Mouse (Mus musculus): Measurements from ENCODE around the gene Nsg1. TPM values are rescaled to one million over a fixed set of nuclear protein-coding genes. Genes with fewer than 3 reads are reported as not detected.

The Nsg1 gene
- polyA plus RNA-seq, 1 experiment from 2014 or later: 280 TPM

DNA sequence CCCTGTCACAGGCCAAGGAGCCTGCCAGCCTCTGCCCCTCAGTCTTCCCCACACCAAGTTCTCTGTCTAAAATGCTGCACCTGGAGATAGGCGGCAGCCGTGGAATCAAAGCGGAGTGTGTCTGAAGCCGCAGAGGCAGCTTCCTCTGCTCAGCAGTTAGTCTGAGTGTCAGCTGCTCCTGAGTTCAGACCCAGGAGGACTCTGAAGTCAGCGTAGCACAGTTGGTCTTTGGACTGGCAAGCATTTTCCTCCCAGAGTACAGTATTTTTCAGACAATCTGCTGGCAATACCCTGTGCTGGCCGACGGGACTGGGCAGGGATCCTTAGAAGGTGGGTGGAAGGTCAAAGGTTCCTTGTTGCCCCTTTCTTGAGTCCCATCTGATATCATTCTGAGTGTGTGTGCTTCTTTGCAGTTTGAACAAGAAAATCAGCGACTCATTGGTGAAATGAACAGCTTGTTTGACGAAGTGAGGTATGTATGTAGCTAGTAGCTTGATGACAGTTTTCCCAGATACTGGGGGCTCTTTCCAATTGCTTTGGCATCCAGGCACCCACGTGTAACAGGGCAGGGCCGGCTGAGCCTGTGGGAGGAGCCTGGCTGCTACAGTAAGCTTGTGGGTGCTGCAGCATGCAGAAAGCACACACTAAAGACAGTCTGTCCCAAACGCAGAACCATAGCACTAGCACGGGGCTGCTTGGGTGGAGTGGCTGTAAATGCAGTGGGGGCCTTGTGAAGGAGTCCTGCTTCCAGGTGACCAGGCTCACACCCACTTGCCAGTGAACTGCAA is 33.0 kb downstream of the Nsg1 start:
- Histone ChIP-seq H3K4me1 (ENCODE audit: control insufficient read depth, insufficient read depth, low read length) (no peaks in the 10 kb centered on the region), H3K27me3 (ENCODE audit: control insufficient read depth, insufficient read depth, low read length) (no peaks in the 10 kb centered on the region), H3K36me3 (ENCODE audit: control insufficient read depth, insufficient read depth, low read length) (peaks cover 12% of the 10 kb centered on the region), H3K9me3 (ENCODE audit: control insufficient read depth, low read length) (no peaks in the 10 kb centered on the region), H3K27ac (replicated peaks; ENCODE audit: low read depth, low read length) (no peak overlapping the region), H3K4me3 (replicated peaks; ENCODE audit: low read depth, low read length) (no peak overlapping the region), H3K9ac (replicated peaks; ENCODE audit: low read length) (no peak overlapping the region), H3K4me2 (ENCODE audit: low read length) (no peak overlapping the region)
- ATAC-seq (ENCODE audit: low FRiP score, low TSS enrichment) (no peak), DNase-seq (no peak)
- WGBS: 91% methylated on average over 13 of the region's 13 CpGs

GRCm38 (mm10) chr5:38121699-38122098 is 38.0 kb downstream of the Nsg1 start:
- DNase-seq (no peak), ATAC-seq (ENCODE audit: low FRiP score, low TSS enrichment) (no peak)
- Histone ChIP-seq H3K27ac (replicated peaks; ENCODE audit: low read depth, low read length) (no peak overlapping the region), H3K4me3 (replicated peaks; ENCODE audit: low read depth, low read length) (no peak overlapping the region), H3K9me3 (ENCODE audit: control insufficient read depth, low read length) (no peaks in the 10 kb centered on the region), H3K9ac (replicated peaks; ENCODE audit: low read length) (no peak overlapping the region), H3K36me3 (ENCODE audit: control insufficient read depth, insufficient read depth, low read length) (peaks cover 25% of the 10 kb centered on the region), H3K4me1 (ENCODE audit: control insufficient read depth, insufficient read depth, low read length) (no peaks in the 10 kb centered on the region), H3K4me2 (ENCODE audit: low read length) (no peak overlapping the region), H3K27me3 (ENCODE audit: control insufficient read depth, insufficient read depth, low read length) (no peaks in the 10 kb centered on the region)
- WGBS: 83% methylated on average over 7 of the region's 7 CpGs

- Histone ChIP-seq H3K4me2 (ENCODE audit: low read length) (no peak overlapping the region), H3K9me3 (ENCODE audit: control insufficient read depth, low read length) (no peaks in the 10 kb centered on the region), H3K36me3 (ENCODE audit: control insufficient read depth, insufficient read depth, low read length) (peaks cover 33% of the 10 kb centered on the region), H3K9ac (replicated peaks; ENCODE audit: low read length) (no peak overlapping the region), H3K4me1 (ENCODE audit: control insufficient read depth, insufficient read depth, low read length) (no peaks in the 10 kb centered on the region), H3K4me3 (replicated peaks; ENCODE audit: low read depth, low read length) (no peak overlapping the region), H3K27me3 (ENCODE audit: control insufficient read depth, insufficient read depth, low read length) (no peaks in the 10 kb centered on the region), H3K27ac (replicated peaks; ENCODE audit: low read depth, low read length) (no peak overlapping the region)
- 91% methylated on average over 5 of the region's 5 CpGs for WGBS
- ATAC-seq (ENCODE audit: low FRiP score, low TSS enrichment): no peak
- DNase-seq: no peak
Measured at GRCm38 (mm10) chr5:38119268-38119667, 40.4 kb downstream of the Nsg1 start.

- no peaks in the 10 kb centered on the region for H3K27me3 ChIP-seq (ENCODE audit: control insufficient read depth, insufficient read depth, low read length)
- H3K9ac ChIP-seq (replicated peaks; ENCODE audit: low read length): no peak overlapping the region
- no peaks in the 10 kb centered on the region for H3K4me1 ChIP-seq (ENCODE audit: control insufficient read depth, insufficient read depth, low read length)
- no peak overlapping the region for H3K4me2 ChIP-seq (ENCODE audit: low read length)
- no peak for DNase-seq
- no peak for ATAC-seq (ENCODE audit: low FRiP score, low TSS enrichment)
- no peak overlapping the region for H3K27ac ChIP-seq (replicated peaks; ENCODE audit: low read depth, low read length)
- WGBS: 76% methylated on average over 1 of the region's 1 CpGs
- H3K4me3 ChIP-seq (replicated peaks; ENCODE audit: low read depth, low read length): no peak overlapping the region
- H3K36me3 ChIP-seq (ENCODE audit: control insufficient read depth, insufficient read depth, low read length): peaks cover 25% of the 10 kb centered on the region
- H3K9me3 ChIP-seq (ENCODE audit: control insufficient read depth, low read length): no peaks in the 10 kb centered on the region
Measured at GRCm38 (mm10) chr5:38117056-38117455, 42.7 kb downstream of the Nsg1 start.

GRCm38 (mm10) chr5:38114526-38114925 is 45.2 kb downstream of the Nsg1 start:
- no peak overlapping the region for H3K4me3 ChIP-seq (replicated peaks; ENCODE audit: low read depth, low read length)
- no peak overlapping the region for H3K27ac ChIP-seq (replicated peaks; ENCODE audit: low read depth, low read length)
- H3K27me3 ChIP-seq (ENCODE audit: control insufficient read depth, insufficient read depth, low read length): no peaks in the 10 kb centered on the region
- no peak overlapping the region for H3K4me2 ChIP-seq (ENCODE audit: low read length)
- ATAC-seq (ENCODE audit: low FRiP score, low TSS enrichment) (no peak), DNase-seq (no peak)
- H3K4me1 ChIP-seq (ENCODE audit: control insufficient read depth, insufficient read depth, low read length): no peaks in the 10 kb centered on the region
- H3K9ac ChIP-seq (replicated peaks; ENCODE audit: low read length): no peak overlapping the region
- WGBS: 97% methylated on average over 2 of the region's 2 CpGs
- H3K9me3 ChIP-seq (ENCODE audit: control insufficient read depth, low read length): no peaks in the 10 kb centered on the region
- H3K36me3 ChIP-seq (ENCODE audit: control insufficient read depth, insufficient read depth, low read length): peaks cover 24% of the 10 kb centered on the region

GRCm38 (mm10) chr5:38106807-38107206 is 52.9 kb downstream of the Nsg1 start:
- 88% methylated on average over 10 of the region's 10 CpGs for WGBS
- no peak overlapping the region for H3K9ac ChIP-seq (replicated peaks; ENCODE audit: low read length)
- no peaks in the 10 kb centered on the region for H3K9me3 ChIP-seq (ENCODE audit: control insufficient read depth, low read length)
- ATAC-seq (ENCODE audit: low FRiP score, low TSS enrichment): no peak
- no peak for DNase-seq
- no peak overlapping the region for H3K4me3 ChIP-seq (replicated peaks; ENCODE audit: low read depth, low read length)
- H3K4me2 ChIP-seq (ENCODE audit: low read length): no peak overlapping the region
- no peaks in the 10 kb centered on the region for H3K27me3 ChIP-seq (ENCODE audit: control insufficient read depth, insufficient read depth, low read length)
- no peak overlapping the region for H3K27ac ChIP-seq (replicated peaks; ENCODE audit: low read depth, low read length)
- no peaks in the 10 kb centered on the region for H3K4me1 ChIP-seq (ENCODE audit: control insufficient read depth, insufficient read depth, low read length)
- H3K36me3 ChIP-seq (ENCODE audit: control insufficient read depth, insufficient read depth, low read length): peaks cover 20% of the 10 kb centered on the region

DNA sequence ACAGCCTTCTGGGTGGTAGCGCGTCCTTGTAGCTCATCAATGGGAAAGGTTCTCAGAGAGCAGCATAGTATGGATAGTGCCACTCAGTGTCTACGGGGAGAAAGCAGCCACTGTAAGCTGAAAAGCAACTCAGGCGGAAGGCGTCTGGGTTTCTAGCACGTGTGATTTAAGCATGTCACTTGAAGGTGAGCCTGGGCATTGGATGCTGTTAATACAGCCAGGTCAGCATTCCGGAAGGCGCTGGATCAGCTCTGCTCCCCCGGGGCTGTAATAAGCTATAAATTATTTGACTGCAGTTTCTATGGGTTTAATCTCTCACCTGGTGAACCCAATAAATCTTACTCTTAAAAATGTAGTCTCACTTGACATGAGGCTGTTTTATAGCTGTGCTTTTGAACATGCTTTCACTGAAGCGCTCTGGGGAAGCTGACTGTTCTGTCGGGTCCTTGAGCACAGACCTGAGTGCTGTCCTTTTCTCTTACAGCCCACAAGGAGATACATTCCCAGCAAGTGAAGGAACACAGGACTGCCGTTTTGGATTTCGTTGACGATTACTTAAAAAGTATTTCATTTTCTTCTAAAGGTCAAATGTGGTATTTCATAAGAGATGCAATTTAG is 53.5 kb downstream of the Nsg1 start:
- no peak overlapping the region for H3K4me2 ChIP-seq (ENCODE audit: low read length)
- ATAC-seq (ENCODE audit: low FRiP score, low TSS enrichment): no peak
- H3K9ac ChIP-seq (replicated peaks; ENCODE audit: low read length): no peak overlapping the region
- peaks cover 20% of the 10 kb centered on the region for H3K36me3 ChIP-seq (ENCODE audit: control insufficient read depth, insufficient read depth, low read length)
- no peaks in the 10 kb centered on the region for H3K9me3 ChIP-seq (ENCODE audit: control insufficient read depth, low read length)
- no peak for DNase-seq
- no peaks in the 10 kb centered on the region for H3K27me3 ChIP-seq (ENCODE audit: control insufficient read depth, insufficient read depth, low read length)
- no peak overlapping the region for H3K4me3 ChIP-seq (replicated peaks; ENCODE audit: low read depth, low read length)
- 91% methylated on average over 14 of the region's 14 CpGs for WGBS
- no peak overlapping the region for H3K27ac ChIP-seq (replicated peaks; ENCODE audit: low read depth, low read length)
- H3K4me1 ChIP-seq (ENCODE audit: control insufficient read depth, insufficient read depth, low read length): no peaks in the 10 kb centered on the region

DNA sequence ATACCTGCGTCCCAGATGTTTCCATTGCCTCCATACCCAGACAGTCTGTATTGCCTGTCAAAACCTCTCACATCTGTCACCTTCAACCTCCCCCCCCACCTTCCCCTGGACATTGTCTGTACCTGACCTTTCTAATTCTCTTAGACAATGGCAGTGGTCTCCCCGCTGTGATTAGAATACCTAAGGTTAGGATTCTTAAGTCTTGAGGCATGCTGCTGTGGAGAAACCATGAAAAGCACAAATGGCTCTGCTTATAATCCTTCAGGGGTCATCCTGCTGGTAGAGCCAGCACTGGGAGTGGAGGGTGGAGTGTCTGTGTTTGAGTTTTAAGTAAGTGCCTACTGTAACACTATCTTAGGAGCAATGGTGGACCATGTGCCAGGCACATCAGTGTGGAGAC is 56.8 kb downstream of the Nsg1 start:
- peaks cover 15% of the 10 kb centered on the region for H3K36me3 ChIP-seq (ENCODE audit: control insufficient read depth, insufficient read depth, low read length)
- ATAC-seq (ENCODE audit: low FRiP score, low TSS enrichment): no peak
- 76% methylated on average over 2 of the region's 2 CpGs for WGBS

DNA sequence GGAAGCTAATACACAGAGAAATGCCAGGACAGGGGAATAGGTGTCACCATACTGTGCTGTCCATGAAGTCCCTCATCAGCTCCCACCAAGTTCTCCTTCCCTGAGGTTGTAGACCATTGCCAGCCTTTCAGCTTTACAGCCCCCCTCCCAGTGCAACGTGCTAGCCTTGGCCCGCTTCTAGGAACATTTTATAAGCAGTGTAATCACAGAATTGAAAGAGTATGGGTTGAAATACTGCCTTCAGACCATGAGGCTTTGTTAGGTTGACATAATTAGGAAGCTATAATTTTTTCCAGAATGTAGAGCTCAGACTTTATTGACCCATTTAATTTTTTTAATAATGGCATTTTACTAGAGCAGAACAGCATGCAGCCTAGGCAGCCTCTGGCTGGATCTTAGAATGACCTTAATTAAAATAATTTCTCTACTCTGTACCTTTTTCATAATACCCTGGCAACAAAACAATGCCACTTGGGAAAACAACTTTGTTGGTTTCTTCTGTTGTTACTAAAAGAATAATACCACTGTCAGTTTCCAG is 60.5 kb downstream of the Nsg1 start:
- Histone ChIP-seq H3K9ac (replicated peaks; ENCODE audit: low read length) (no peak overlapping the region), H3K27ac (replicated peaks; ENCODE audit: low read depth, low read length) (no peak overlapping the region), H3K9me3 (ENCODE audit: control insufficient read depth, low read length) (no peaks in the 10 kb centered on the region), H3K4me3 (replicated peaks; ENCODE audit: low read depth, low read length) (no peak overlapping the region), H3K36me3 (ENCODE audit: control insufficient read depth, insufficient read depth, low read length) (no peaks in the 10 kb centered on the region), H3K4me2 (ENCODE audit: low read length) (no peak overlapping the region), H3K27me3 (ENCODE audit: control insufficient read depth, insufficient read depth, low read length) (no peaks in the 10 kb centered on the region), H3K4me1 (ENCODE audit: control insufficient read depth, insufficient read depth, low read length) (no peaks in the 10 kb centered on the region)
- ATAC-seq (ENCODE audit: low FRiP score, low TSS enrichment) (no peak), DNase-seq (no peak)
- 92% methylated on average over 2 of the region's 2 CpGs for WGBS

More for the DNA sequence above, 56.8 kb downstream of the Nsg1 start:
- Histone ChIP-seq H3K9ac (replicated peaks; ENCODE audit: low read length) (no peak overlapping the region), H3K27ac (replicated peaks; ENCODE audit: low read depth, low read length) (no peak overlapping the region), H3K4me3 (replicated peaks; ENCODE audit: low read depth, low read length) (no peak overlapping the region), H3K27me3 (ENCODE audit: control insufficient read depth, insufficient read depth, low read length) (no peaks in the 10 kb centered on the region), H3K4me1 (ENCODE audit: control insufficient read depth, insufficient read depth, low read length) (no peaks in the 10 kb centered on the region), H3K4me2 (ENCODE audit: low read length) (no peak overlapping the region), H3K9me3 (ENCODE audit: control insufficient read depth, low read length) (no peaks in the 10 kb centered on the region)
- no peak for DNase-seq
